Mouse (Mus musculus): ENCODE results near the gene Traf3ip1. TPM values are rescaled to one million over a fixed set of nuclear protein-coding genes. Genes with fewer than 3 reads are reported as not detected.

Gene Traf3ip1
- polyA plus RNA-seq (2015; fragmentation: Nextera tagmentation; extraction: Ambion mirVana): 1.8 and 2.1 TPM in 2 replicates

- WGBS (ENCODE audit: insufficient replicate concordance): under 1% methylated on average over 79 of the region's 79 CpGs
- H3K27me3 ChIP-seq: peaks cover 7% of the 10 kb centered on the region
- H3K4me2 ChIP-seq: peak within 1 kb of the TSS; percentile 91
- H3K27ac ChIP-seq (replicated peaks): no peak within 1 kb of the TSS
- no peaks in the 10 kb centered on the region for H3K36me3 ChIP-seq (replicated peaks)
- peak within 1 kb of the TSS; percentile 86 for H3K4me3 ChIP-seq (replicated peaks)
- no peaks in the 10 kb centered on the region for H3K9me3 ChIP-seq (replicated peaks)
- peak within 1 kb of the TSS; percentile 71 for H3K9ac ChIP-seq
- ATAC-seq (ENCODE audit: insufficient read depth): peak; percentile 99
- peaks cover 28% of the 10 kb centered on the region for H3K4me1 ChIP-seq (replicated peaks)
Observed at GRCm38 (mm10) chr1:91494457-91495140, at the start of gene Traf3ip1. TSS of gene Traf3ip1 (plus strand) at chr1:91494647.

DNA sequence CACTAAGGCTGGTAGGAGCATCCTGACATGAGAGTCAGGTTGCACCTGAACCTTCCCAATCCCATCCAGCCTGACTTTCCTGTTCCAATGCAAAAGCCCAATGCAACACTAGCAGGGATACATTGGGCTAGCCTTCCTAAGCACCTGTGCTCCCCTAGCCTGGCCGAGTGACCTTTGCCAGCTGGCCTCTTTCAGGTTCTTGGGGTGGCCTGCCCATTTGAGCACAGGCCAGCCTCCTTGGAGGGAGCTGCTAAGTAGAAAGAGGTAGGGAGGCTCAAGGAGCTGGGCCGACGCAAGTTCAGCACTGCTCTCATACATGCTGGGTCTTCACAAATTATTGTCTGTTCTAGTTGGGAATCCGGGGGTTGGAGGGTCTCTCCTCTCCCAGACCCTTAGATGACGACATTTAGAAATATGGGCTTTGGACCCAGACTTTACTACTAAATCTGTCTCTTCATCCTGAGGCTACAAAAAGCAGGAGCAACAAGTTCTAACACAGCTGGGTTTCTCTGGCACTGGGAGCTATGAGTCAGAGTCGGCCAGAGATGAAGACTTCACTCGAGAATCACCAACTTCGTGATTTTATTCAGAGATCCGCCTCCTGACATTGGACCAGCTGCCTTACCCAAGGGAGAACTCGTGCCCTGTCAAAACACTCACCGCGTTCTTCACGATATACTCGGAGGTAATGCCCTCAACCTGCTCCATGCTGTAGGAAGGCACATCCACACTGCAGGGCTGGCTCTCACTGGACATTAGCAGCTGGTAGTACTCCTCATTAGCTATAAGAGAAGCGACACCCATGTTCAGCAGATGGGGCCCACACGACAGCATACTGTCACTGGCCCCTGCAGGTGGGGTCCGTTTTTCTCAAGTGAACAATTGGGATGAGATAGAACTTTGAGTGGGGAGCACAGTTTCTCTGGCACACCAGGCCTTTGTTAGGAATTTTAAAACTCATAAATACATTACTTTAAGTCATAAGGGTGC is 49.3 kb upstream of the Traf3ip1 start:
- WGBS (ENCODE audit: insufficient replicate concordance): 78% methylated on average over 17 of the region's 17 CpGs
- H3K36me3 ChIP-seq (replicated peaks): peaks cover 67% of the 10 kb centered on the region
- peaks cover 34% of the 10 kb centered on the region for H3K4me1 ChIP-seq (replicated peaks)
- ATAC-seq (ENCODE audit: insufficient read depth): no peak
- no peaks in the 10 kb centered on the region for H3K27me3 ChIP-seq
- H3K27ac ChIP-seq (replicated peaks): peak overlapping the region; percentile 45
- peaks cover 7% of the 10 kb centered on the region; the same call in 1 of the 2 replicates for H3K9me3 ChIP-seq (replicated peaks)
- H3K4me2 ChIP-seq: no peak overlapping the region
- H3K4me3 ChIP-seq (replicated peaks): no peak overlapping the region
- H3K9ac ChIP-seq: no peak overlapping the region

DNA sequence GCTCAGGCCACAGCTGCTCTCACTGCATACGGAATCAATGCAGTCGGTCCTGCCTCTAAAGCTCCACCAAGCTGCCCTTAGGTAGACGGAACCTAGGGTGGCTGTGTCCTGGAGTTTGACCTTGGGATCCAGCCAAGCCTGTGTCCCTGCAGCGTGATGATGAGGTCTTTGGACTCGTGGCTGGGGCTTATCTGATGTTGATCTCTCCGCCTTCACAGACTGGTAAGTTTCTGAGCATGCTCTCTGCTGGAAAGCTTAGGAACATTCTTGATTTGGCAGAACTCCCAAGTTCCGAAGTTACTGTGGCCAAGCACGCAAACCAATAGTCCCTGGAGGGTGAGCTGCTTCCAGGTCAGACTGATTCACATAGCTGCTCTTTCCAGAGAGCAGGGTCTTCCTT is 48.4 kb upstream of the Traf3ip1 start:
- H3K27me3 ChIP-seq: no peaks in the 10 kb centered on the region
- peaks cover 63% of the 10 kb centered on the region for H3K36me3 ChIP-seq (replicated peaks)
- H3K4me2 ChIP-seq: no peak overlapping the region
- H3K9ac ChIP-seq: no peak overlapping the region
- ATAC-seq (ENCODE audit: insufficient read depth): peak; percentile 84
- peak overlapping the region; percentile 79 for H3K27ac ChIP-seq (replicated peaks)
- 59% methylated on average over 8 of the region's 8 CpGs for WGBS (ENCODE audit: insufficient replicate concordance)
- peaks cover 34% of the 10 kb centered on the region; the same call in 1 of the 2 replicates for H3K4me1 ChIP-seq (replicated peaks)
- H3K4me3 ChIP-seq (replicated peaks): no peak overlapping the region
- peaks cover 7% of the 10 kb centered on the region; the same call in 1 of the 2 replicates for H3K9me3 ChIP-seq (replicated peaks)

DNA sequence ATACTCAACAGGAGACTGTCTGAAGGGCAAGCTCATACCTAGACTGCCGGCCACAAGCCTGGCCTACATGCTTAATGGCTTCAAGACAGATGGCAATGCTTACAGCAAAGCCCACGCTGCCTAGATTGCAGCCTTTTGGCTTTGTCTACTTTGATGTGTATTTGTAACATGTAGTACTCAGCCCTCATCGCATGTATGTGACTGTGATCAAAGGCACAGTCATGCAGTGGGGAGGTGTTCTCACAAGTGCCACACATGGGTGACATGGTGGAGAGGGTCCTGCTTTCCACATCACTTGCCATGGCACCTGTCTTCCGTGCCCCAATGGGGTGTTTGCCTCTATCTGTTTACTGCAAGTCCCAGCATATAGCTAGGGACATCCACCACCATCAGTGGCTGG is 47.9 kb upstream of the Traf3ip1 start:
- Histone ChIP-seq H3K4me1 (replicated peaks) (peaks cover 34% of the 10 kb centered on the region), H3K27me3 (no peaks in the 10 kb centered on the region), H3K9me3 (replicated peaks) (peaks cover 7% of the 10 kb centered on the region; the same call in 1 of the 2 replicates), H3K4me3 (replicated peaks) (no peak overlapping the region), H3K4me2 (no peak overlapping the region), H3K9ac (no peak overlapping the region), H3K27ac (replicated peaks) (peak overlapping the region; percentile 79), H3K36me3 (replicated peaks) (peaks cover 63% of the 10 kb centered on the region)
- peak; percentile 10; the same call in 1 of the 2 replicates for ATAC-seq (ENCODE audit: insufficient read depth)
- WGBS (ENCODE audit: insufficient replicate concordance): 83% methylated on average over 4 of the region's 4 CpGs

GRCm38 (mm10) chr1:91448688-91449087 is 45.8 kb upstream of the Traf3ip1 start:
- no peak overlapping the region for H3K27ac ChIP-seq (replicated peaks)
- no peak overlapping the region for H3K9ac ChIP-seq
- 65% methylated on average over 10 of the region's 10 CpGs for WGBS (ENCODE audit: insufficient replicate concordance)
- ATAC-seq (ENCODE audit: insufficient read depth): no peak
- no peaks in the 10 kb centered on the region for H3K27me3 ChIP-seq
- no peak overlapping the region for H3K4me2 ChIP-seq
- H3K4me1 ChIP-seq (replicated peaks): peaks cover 46% of the 10 kb centered on the region
- peaks cover 7% of the 10 kb centered on the region; the same call in 1 of the 2 replicates for H3K9me3 ChIP-seq (replicated peaks)
- no peak overlapping the region for H3K4me3 ChIP-seq (replicated peaks)
- H3K36me3 ChIP-seq (replicated peaks): peaks cover 46% of the 10 kb centered on the region

GRCm38 (mm10) chr1:91450851-91451250 is 43.6 kb upstream of the Traf3ip1 start:
- peaks cover 62% of the 10 kb centered on the region for H3K4me1 ChIP-seq (replicated peaks)

GRCm38 (mm10) chr1:91451547-91452084 is 42.8 kb upstream of the Traf3ip1 start:
- Histone ChIP-seq H3K9me3 (replicated peaks) (peaks cover 7% of the 10 kb centered on the region; the same call in 1 of the 2 replicates), H3K4me2 (no peak overlapping the region), H3K36me3 (replicated peaks) (peaks cover 28% of the 10 kb centered on the region), H3K4me1 (replicated peaks) (peaks cover 64% of the 10 kb centered on the region), H3K9ac (no peak overlapping the region), H3K4me3 (replicated peaks) (no peak overlapping the region), H3K27me3 (no peaks in the 10 kb centered on the region), H3K27ac (replicated peaks) (no peak overlapping the region)
- WGBS (ENCODE audit: insufficient replicate concordance): 44% methylated on average over 5 of the region's 5 CpGs
- no peak for ATAC-seq (ENCODE audit: insufficient read depth)

More at GRCm38 (mm10) chr1:91450851-91451250, 43.6 kb upstream of the Traf3ip1 start:
- H3K27ac ChIP-seq (replicated peaks): no peak overlapping the region
- H3K9me3 ChIP-seq (replicated peaks): peaks cover 7% of the 10 kb centered on the region; the same call in 1 of the 2 replicates
- no peak overlapping the region for H3K4me3 ChIP-seq (replicated peaks)
- no peak for ATAC-seq (ENCODE audit: insufficient read depth)
- H3K9ac ChIP-seq: no peak overlapping the region
- no peak overlapping the region for H3K4me2 ChIP-seq
- whole genome bisulfite sequencing (ENCODE audit: insufficient replicate concordance): 77% methylated on average over 5 of the region's 5 CpGs
- H3K27me3 ChIP-seq: no peaks in the 10 kb centered on the region
- H3K36me3 ChIP-seq (replicated peaks): peaks cover 28% of the 10 kb centered on the region

GRCm38 (mm10) chr1:91453932-91454331 is 40.5 kb upstream of the Traf3ip1 start:
- H3K9ac ChIP-seq: peak overlapping the region; percentile 11; the same call in 1 of the 2 replicates
- peak overlapping the region; percentile 86 for H3K27ac ChIP-seq (replicated peaks)
- no peak overlapping the region for H3K4me3 ChIP-seq (replicated peaks)
- peak overlapping the region; percentile 36 for H3K4me2 ChIP-seq
- whole genome bisulfite sequencing (ENCODE audit: insufficient replicate concordance): 46% methylated on average over 9 of the region's 9 CpGs
- peaks cover 6% of the 10 kb centered on the region; the same call in 1 of the 2 replicates for H3K36me3 ChIP-seq (replicated peaks)
- no peaks in the 10 kb centered on the region for H3K27me3 ChIP-seq
- peaks cover 78% of the 10 kb centered on the region for H3K4me1 ChIP-seq (replicated peaks)
- ATAC-seq (ENCODE audit: insufficient read depth): peak; percentile 34
- no peaks in the 10 kb centered on the region for H3K9me3 ChIP-seq (replicated peaks)

DNA sequence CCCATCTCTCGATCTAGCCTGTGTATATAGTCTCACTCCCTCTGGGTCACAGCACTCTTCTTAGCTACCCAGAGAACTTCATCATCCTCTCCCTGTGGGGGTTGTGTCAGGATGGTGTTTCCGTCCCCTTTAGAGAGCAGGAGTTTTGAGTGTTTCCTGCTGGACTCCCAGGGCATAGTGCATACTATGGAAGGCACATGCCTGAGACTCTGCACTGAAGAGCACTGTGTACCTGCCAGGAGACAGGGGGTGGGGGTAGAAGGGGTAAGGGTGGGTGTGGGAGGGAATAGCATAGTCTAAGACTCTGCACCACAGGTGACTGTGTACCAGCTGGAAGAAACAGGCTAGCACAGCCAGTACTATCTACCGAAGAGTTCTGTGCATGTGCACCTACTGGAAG is 40.1 kb upstream of the Traf3ip1 start:
- 62% methylated on average over 3 of the region's 3 CpGs for WGBS (ENCODE audit: insufficient replicate concordance)
- no peak for ATAC-seq (ENCODE audit: insufficient read depth)
- no peaks in the 10 kb centered on the region for H3K9me3 ChIP-seq (replicated peaks)
- peak overlapping the region; percentile 11; the same call in 1 of the 2 replicates for H3K9ac ChIP-seq
- peaks cover 76% of the 10 kb centered on the region for H3K4me1 ChIP-seq (replicated peaks)
- H3K27me3 ChIP-seq: no peaks in the 10 kb centered on the region
- H3K4me2 ChIP-seq: peak overlapping the region; percentile 36
- H3K27ac ChIP-seq (replicated peaks): peak overlapping the region; percentile 86
- H3K4me3 ChIP-seq (replicated peaks): no peak overlapping the region
- 0 out of 2 replicates have a peak, but pooled peaks cover 4% of the 10 kb centered on the region for H3K36me3 ChIP-seq (replicated peaks)

DNA sequence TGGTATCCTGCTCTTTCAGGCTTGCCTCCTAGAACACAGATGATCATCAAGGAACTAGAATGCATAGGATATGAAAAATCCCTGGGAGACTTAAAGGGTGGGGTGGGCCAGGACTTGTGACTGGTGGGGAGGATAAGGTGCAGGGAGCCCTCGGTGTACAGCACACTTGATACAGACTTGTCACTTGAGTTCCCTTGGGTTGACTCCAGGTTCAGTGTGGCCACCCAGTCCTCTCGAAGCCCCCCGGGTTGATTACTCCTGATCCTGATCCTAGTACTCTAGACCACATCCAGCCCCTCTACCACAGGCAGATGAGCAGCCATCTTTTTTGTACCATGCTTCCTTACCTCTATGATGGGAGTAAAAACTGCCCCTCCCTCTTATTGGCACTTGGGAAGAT is 39.5 kb upstream of the Traf3ip1 start:
- H3K9me3 ChIP-seq (replicated peaks): no peaks in the 10 kb centered on the region
- H3K36me3 ChIP-seq (replicated peaks): 0 out of 2 replicates have a peak, but pooled peaks cover 4% of the 10 kb centered on the region
- WGBS (ENCODE audit: insufficient replicate concordance): 66% methylated on average over 3 of the region's 3 CpGs
- H3K27me3 ChIP-seq: no peaks in the 10 kb centered on the region
- peaks cover 77% of the 10 kb centered on the region for H3K4me1 ChIP-seq (replicated peaks)
- H3K9ac ChIP-seq: 0 out of 2 replicates have a peak overlapping the region, but pooled peaks have one; percentile 11
- peak overlapping the region; percentile 86 for H3K27ac ChIP-seq (replicated peaks)
- no peak for ATAC-seq (ENCODE audit: insufficient read depth)
- H3K4me3 ChIP-seq (replicated peaks): no peak overlapping the region
- H3K4me2 ChIP-seq: 0 out of 2 replicates have a peak overlapping the region, but pooled peaks have one; percentile 36

All from liver, embryonic 15.5 days (tissue).